ENCODE assay signal across 10 mouse cellular contexts in the genomic region with DNA sequence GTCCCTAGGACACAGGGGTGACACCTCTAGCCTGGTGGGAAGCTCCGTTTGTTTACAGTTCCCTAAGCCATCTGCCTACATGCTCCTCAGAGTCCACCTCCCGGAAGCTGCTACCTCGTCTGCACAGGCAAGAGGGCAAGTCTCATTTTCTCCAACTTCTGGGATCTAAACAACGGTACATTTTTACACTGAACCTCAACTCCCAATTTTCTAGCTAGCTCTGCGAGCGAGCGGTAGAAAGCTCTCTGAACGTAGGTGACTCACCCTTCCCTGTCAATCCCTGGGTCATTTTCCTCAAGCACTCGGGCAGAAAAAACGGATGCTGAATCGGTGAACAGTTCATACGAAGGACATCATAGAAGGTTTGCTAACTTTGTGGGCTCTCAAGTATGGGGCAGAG.
DNase-seq lines count a peak whose midpoint lies in the region; ATAC-seq and TF ChIP-seq lines count a peak whose summit lies in the region.
"Had no signal": no experiment of that assay in that cellular context is flagged by ENCODE, and none has a peak within 500 bp of the region (broad histone marks: within the 10 kb centered on the region; RNA-seq: fewer than 3 reads in every experiment).

No protein-coding gene starts in this region.

- no peaks in the 10 kb centered on the region for H3K36me3 ChIP-seq in heart, embryonic 12.5 days
- no peaks in the 10 kb centered on the region for H3K36me3 ChIP-seq in kidney, postnatal 0 days (ENCODE audit: insufficient read depth, low read length)
- H3K36me3 ChIP-seq: G1E; neural tube, embryonic 12.5 days had no signal

- H3K27me3 ChIP-seq in heart, embryonic 12.5 days (replicated peaks) = no peaks in the 10 kb centered on the region
- no peaks in the 10 kb centered on the region for H3K27me3 ChIP-seq in kidney, postnatal 0 days (ENCODE audit: insufficient read depth, low read length)
- H3K27me3 ChIP-seq: neural tube, embryonic 12.5 days had no signal

- 32% methylated on average over 12 of the region's 12 CpGs for WGBS in heart, embryonic 12.5 days
- WGBS in kidney, postnatal 0 days = 15% methylated on average over 12 of the region's 12 CpGs

- no peak for ATAC-seq in heart, embryonic 12.5 days (ENCODE audit: insufficient number of reproducible peaks, low FRiP score)
- no peak; the same call in 1 of the 2 replicates for ATAC-seq in kidney, postnatal 0 days (replicated peaks; ENCODE audit: low FRiP score, low read depth)
- no peak for ATAC-seq in granulocyte monocyte progenitor cell, adult 5-6 weeks (replicated peaks; ENCODE audit: poor library complexity, severe bottlenecking)

- no peak for DNase-seq in heart, adult 8-10 months (ENCODE audit: low spot score)
- DNase-seq in MN1 (ENCODE audit: low spot score) = peak; percentile 47
- peak; percentile 61 for DNase-seq in kidney, postnatal 0 days (ENCODE audit: low spot score)
- no peak for DNase-seq in spleen, adult 18-20 months
- no peak for DNase-seq in thymus, postnatal 36 days

- peaks cover 43% of the 10 kb centered on the region for H3K4me1 ChIP-seq in heart, embryonic 12.5 days (replicated peaks)
- no peaks in the 10 kb centered on the region; the same call in 1 of the 2 replicates for H3K4me1 ChIP-seq in cortical plate, adult 2 months (ENCODE audit: control insufficient read depth, insufficient read depth, low read length)
- peaks cover 15% of the 10 kb centered on the region for H3K4me1 ChIP-seq in kidney, postnatal 0 days (replicated peaks; ENCODE audit: insufficient read depth, low read length)

- no peak for TF ChIP-seq POLR2A in cortical plate, adult 2 months (IDR thresholded peaks at IDR 0.05; ENCODE audit: extremely low read depth, insufficient read depth, low read length)

- H3K27ac ChIP-seq in heart, embryonic 12.5 days (ENCODE audit: poor library complexity, severe bottlenecking) = peak overlapping the region; percentile 82
- H3K27ac ChIP-seq in cortical plate, adult 2 months (ENCODE audit: insufficient read depth, low read length) = peak overlapping the region; percentile 22; the same call in 1 of the 2 replicates
- peak overlapping the region; percentile 82 for H3K27ac ChIP-seq in kidney, postnatal 0 days
- H3K27ac ChIP-seq: neural tube, embryonic 12.5 days had no signal

- peak overlapping the region; percentile 55 for H3K4me2 ChIP-seq in heart, embryonic 12.5 days
- peak overlapping the region; percentile 45 for H3K4me2 ChIP-seq in kidney, postnatal 0 days (ENCODE audit: low read length)
- H3K4me2 ChIP-seq: neural tube, embryonic 12.5 days had no signal

- no peak for TF ChIP-seq CTCF in cortical plate, adult 2 months (IDR thresholded peaks at IDR 0.05; ENCODE audit: extremely low read depth, insufficient read depth, low read length)
- no peak for TF ChIP-seq CTCF in kidney, postnatal 0 days (IDR thresholded peaks at IDR 0.05; ENCODE audit: low read depth)

- H3K4me3 ChIP-seq in heart, embryonic 12.5 days = peak overlapping the region; percentile 4; the same call in 1 of the 2 replicates
- H3K4me3 ChIP-seq in cortical plate, adult 2 months (ENCODE audit: insufficient read depth, low read length) = peak overlapping the region; percentile 6; the same call in 1 of the 2 replicates
- H3K4me3 ChIP-seq in kidney, postnatal 0 days (replicated peaks; ENCODE audit: low read depth, low read length) = no peak overlapping the region
- H3K4me3 ChIP-seq: neural tube, embryonic 12.5 days had no signal

- peak overlapping the region; percentile 51; the same call in 1 of the 2 replicates for H3K9ac ChIP-seq in heart, embryonic 12.5 days
- no peak overlapping the region for H3K9ac ChIP-seq in kidney, postnatal 0 days (ENCODE audit: low read depth, low read length)
- H3K9ac ChIP-seq: neural tube, embryonic 12.5 days had no signal

- H3K9me3 ChIP-seq in heart, embryonic 12.5 days (replicated peaks) = no peaks in the 10 kb centered on the region
- no peaks in the 10 kb centered on the region for H3K9me3 ChIP-seq in kidney, postnatal 0 days (replicated peaks; ENCODE audit: low read length)
- H3K9me3 ChIP-seq: G1E; neural tube, embryonic 12.5 days had no signal

Comparison
In these comparisons a context has a peak if more than half of its experiments do, and no peak if none do; other contexts are left out.
1. H3K27ac ChIP-seq: peak in every context shown above with its lines; median percentile 82 in heart, embryonic 12.5 days; 82 in kidney, postnatal 0 days; 22 in cortical plate, adult 2 months.
2. DNase-seq: peak in MN1 (single experiment) and kidney, postnatal 0 days (single experiment); none in heart, adult 8-10 months (single experiment), spleen, adult 18-20 months (0 of 2) and thymus, postnatal 36 days (0 of 2).